Mouse (Mus musculus) erythroblast, embryonic 14.5 days (primary cell): ENCODE measurements around the gene Eif4b. TPM values are rescaled to one million over a fixed set of nuclear protein-coding genes. Genes with fewer than 3 reads are reported as not detected.

Source experiments
- H3K27me3 ChIP-seq: 2 replicates; pipeline ENCODE4 v1.6.1; 2012; ENCODE audit warnings: inconsistent platforms; ENCODE audit not compliant: control insufficient read depth
- H3K36me3 ChIP-seq: 2 replicates; pipeline ENCODE4 v1.6.1; 2012; ENCODE audit warnings: mild to moderate bottlenecking, inconsistent platforms; ENCODE audit not compliant: control insufficient read depth
- H3K4me1 ChIP-seq: 2 replicates; pipeline ENCODE4 v1.6.1; 2012; ENCODE audit warnings: inconsistent platforms; ENCODE audit not compliant: control insufficient read depth
- H3K4me3 ChIP-seq: replicated peaks from 2 replicates; pipeline ENCODE3; 2012; ENCODE audit warnings: moderate library complexity, mild to moderate bottlenecking, inconsistent platforms
- H3K9me3 ChIP-seq: 2 replicates; pipeline ENCODE4 v1.6.1; 2012; ENCODE audit warnings: low read length, inconsistent platforms, mixed read lengths; ENCODE audit not compliant: control insufficient read depth
- GATA1 ChIP-seq: IDR thresholded peaks from 2 replicates; pipeline ENCODE4 v1.6.1; 2012; ENCODE audit warnings: low read length, inconsistent platforms, mixed read lengths
- TAL1 ChIP-seq: IDR thresholded peaks from 3 replicates; pipeline ENCODE4 v1.6.1; 2012; ENCODE audit warnings: low read length, inconsistent platforms, mixed read lengths
- polyA plus RNA-seq: library from polyadenylated mRNA; stranded (reverse); fragments of >175 nt; gene quantifications from 2 replicates; pipeline ENCODE4 v1.2.3, GENCODE M21; 2012

Eif4b gene
- polyA plus RNA-seq, 1 experiment = 8.3 TPM

GRCm38 (mm10) chr15:102119831-102120170, 46.2 kb downstream of the Eif4b start:
- Histone ChIP-seq H3K9me3 (no peaks in the 10 kb centered on the region), H3K27me3 (no peaks in the 10 kb centered on the region)

GRCm38 (mm10) chr15:102120530-102120929, 47.0 kb downstream of the Eif4b start:
- H3K4me3 ChIP-seq = no peak overlapping the region
- no peaks in the 10 kb centered on the region for H3K27me3 ChIP-seq
- TF ChIP-seq GATA1 = no peak
- TF ChIP-seq TAL1 = no peak
- H3K36me3 ChIP-seq = peaks cover 83% of the 10 kb centered on the region
- no peaks in the 10 kb centered on the region for H3K9me3 ChIP-seq
- peaks cover 6% of the 10 kb centered on the region for H3K4me1 ChIP-seq

More at GRCm38 (mm10) chr15:102119831-102120170, 46.2 kb downstream of the Eif4b start:
- Histone ChIP-seq H3K36me3 (peaks cover 77% of the 10 kb centered on the region), H3K4me3 (no peak overlapping the region), H3K4me1 (peaks cover 7% of the 10 kb centered on the region)
- TF ChIP-seq TAL1 (no peak), GATA1 (no peak)

GRCm38 (mm10) chr15:102126303-102126702, 52.7 kb downstream of the Eif4b start:
- Histone ChIP-seq H3K27me3 (no peaks in the 10 kb centered on the region), H3K9me3 (no peaks in the 10 kb centered on the region), H3K36me3 (peaks cover 81% of the 10 kb centered on the region), H3K4me1 (no peaks in the 10 kb centered on the region), H3K4me3 (no peak overlapping the region)
- TF ChIP-seq TAL1 = no peak
- TF ChIP-seq GATA1 = no peak

GRCm38 (mm10) chr15:102133314-102133713, 59.7 kb downstream of the Eif4b start:
- no peaks in the 10 kb centered on the region for H3K9me3 ChIP-seq
- peaks cover 51% of the 10 kb centered on the region for H3K36me3 ChIP-seq
- H3K27me3 ChIP-seq = no peaks in the 10 kb centered on the region
- peaks cover 27% of the 10 kb centered on the region for H3K4me1 ChIP-seq
- TF ChIP-seq TAL1 = no peak
- no peak for TF ChIP-seq GATA1
- no peak overlapping the region for H3K4me3 ChIP-seq

GRCm38 (mm10) chr15:102134709-102135108, 61.1 kb downstream of the Eif4b start:
- Histone ChIP-seq H3K9me3 (no peaks in the 10 kb centered on the region), H3K4me1 (peaks cover 27% of the 10 kb centered on the region), H3K4me3 (no peak overlapping the region), H3K36me3 (peaks cover 37% of the 10 kb centered on the region), H3K27me3 (peaks cover 4% of the 10 kb centered on the region; the same call in 1 of the 2 replicates)
- TF ChIP-seq TAL1 = no peak
- no peak for TF ChIP-seq GATA1

GRCm38 (mm10) chr15:102135522-102136128, 62.1 kb downstream of the Eif4b start:
- no peak for TF ChIP-seq GATA1
- TF ChIP-seq TAL1 = no peak
- H3K4me3 ChIP-seq = peak overlapping the region; percentile 77
- H3K27me3 ChIP-seq = peaks cover 4% of the 10 kb centered on the region; the same call in 1 of the 2 replicates
- no peaks in the 10 kb centered on the region for H3K9me3 ChIP-seq
- peaks cover 28% of the 10 kb centered on the region for H3K36me3 ChIP-seq
- peaks cover 27% of the 10 kb centered on the region for H3K4me1 ChIP-seq

- peaks cover 5% of the 10 kb centered on the region for H3K27me3 ChIP-seq
- peaks cover 27% of the 10 kb centered on the region for H3K4me1 ChIP-seq
- no peaks in the 10 kb centered on the region for H3K9me3 ChIP-seq
- peaks cover 22% of the 10 kb centered on the region for H3K36me3 ChIP-seq
- no peak for TF ChIP-seq GATA1
- TF ChIP-seq TAL1 = no peak
- H3K4me3 ChIP-seq = peak within 1 kb of the TSS; percentile 77
These were observed 62.7 kb downstream of the Eif4b start, which contains the start of gene Spryd3 for GRCm38 (mm10) chr15:102136129-102136758. TSS of gene Spryd3 (minus strand) at chr15:102136234.

- H3K36me3 ChIP-seq = no peaks in the 10 kb centered on the region
- no peak for TF ChIP-seq GATA1
- no peak for TF ChIP-seq TAL1
- no peaks in the 10 kb centered on the region; the same call in 1 of the 2 replicates for H3K9me3 ChIP-seq
- H3K4me1 ChIP-seq = peaks cover 25% of the 10 kb centered on the region
- no peak overlapping the region for H3K4me3 ChIP-seq
- H3K27me3 ChIP-seq = peaks cover 51% of the 10 kb centered on the region
These were observed 67.5 kb downstream of the Eif4b start for GRCm38 (mm10) chr15:102141120-102141519.
